13 mouse cellular contexts compared by ENCODE assay signal in the genomic region with DNA sequence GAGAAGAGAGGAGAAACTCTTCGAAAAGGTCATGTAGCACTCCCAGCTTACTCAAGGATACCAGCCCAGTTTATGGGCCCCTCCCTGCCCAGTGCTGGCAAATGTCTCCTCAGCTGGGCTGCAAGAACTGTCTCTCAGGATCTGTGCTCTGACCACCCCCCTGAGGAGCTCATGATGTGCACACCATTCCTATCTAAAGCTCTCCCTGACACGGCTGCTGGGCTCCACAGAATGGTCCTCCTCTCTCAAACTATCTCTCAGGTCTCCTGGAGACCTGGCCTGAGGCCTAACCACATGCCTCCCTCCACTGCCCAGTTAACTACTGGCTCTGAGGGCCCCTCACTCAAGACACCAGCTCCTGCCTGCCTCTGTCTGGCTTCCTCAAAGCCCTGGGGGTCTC. TPM values are rescaled to one million over a fixed set of nuclear protein-coding genes. Genes with fewer than 3 reads are reported as not detected.
DNase-seq lines count a peak whose midpoint lies in the region; ATAC-seq and TF ChIP-seq lines count a peak whose summit lies in the region.
"Had no signal": no experiment of that assay in that cellular context is flagged by ENCODE, and none has a peak within 500 bp of the region (broad histone marks: within the 10 kb centered on the region; RNA-seq: fewer than 3 reads in every experiment).

No protein-coding gene starts in this region.

- H3K4me3 ChIP-seq in heart, embryonic 13.5 days: no peak overlapping the region
- H3K4me3 ChIP-seq in layer of hippocampus, adult 2 months: no peak overlapping the region
- H3K4me3 ChIP-seq in limb, embryonic 10.5 days: no peak overlapping the region
- no peak overlapping the region for H3K4me3 ChIP-seq in stomach, embryonic 15.5 days (replicated peaks)
- no peak overlapping the region for H3K4me3 ChIP-seq in forebrain, embryonic 16.5 days (replicated peaks; ENCODE audit: low read length)
- H3K4me3 ChIP-seq: hindbrain, embryonic 15.5 days; liver, embryonic 13.5 days; neural tube, embryonic 12.5 days had no signal

- H3K4me1 ChIP-seq in heart, embryonic 13.5 days: peaks cover 63% of the 10 kb centered on the region
- peaks cover 66% of the 10 kb centered on the region for H3K4me1 ChIP-seq in limb, embryonic 10.5 days
- peaks cover 48% of the 10 kb centered on the region for H3K4me1 ChIP-seq in stomach, embryonic 15.5 days
- peaks cover 23% of the 10 kb centered on the region for H3K4me1 ChIP-seq in forebrain, embryonic 16.5 days (replicated peaks; ENCODE audit: control insufficient read depth, insufficient read depth, low read length)

- no peaks in the 10 kb centered on the region for H3K27me3 ChIP-seq in heart, embryonic 13.5 days (replicated peaks)
- no peaks in the 10 kb centered on the region for H3K27me3 ChIP-seq in limb, embryonic 10.5 days (ENCODE audit: low read depth, poor library complexity, severe bottlenecking)
- H3K27me3 ChIP-seq in stomach, embryonic 15.5 days (replicated peaks): no peaks in the 10 kb centered on the region
- no peaks in the 10 kb centered on the region for H3K27me3 ChIP-seq in forebrain, embryonic 16.5 days (replicated peaks; ENCODE audit: control insufficient read depth, insufficient read depth, low read length)
- H3K27me3 ChIP-seq: hindbrain, embryonic 15.5 days; neural tube, embryonic 12.5 days had no signal

- H3K9ac ChIP-seq in heart, embryonic 13.5 days: peak overlapping the region; percentile 26; the same call in 1 of the 2 replicates
- H3K9ac ChIP-seq in stomach, embryonic 15.5 days: no peak overlapping the region
- no peak overlapping the region for H3K9ac ChIP-seq in forebrain, embryonic 16.5 days (replicated peaks; ENCODE audit: low read depth, low read length)
- H3K9ac ChIP-seq: hindbrain, embryonic 15.5 days; liver, embryonic 13.5 days; neural tube, embryonic 12.5 days had no signal

- intact Hi-C loops in heart, postnatal 14 days (cut with DNase I): no loop called here

- ATAC-seq in heart, embryonic 13.5 days (ENCODE audit: extremely low read depth, insufficient number of reproducible peaks, low FRiP score, low TSS enrichment): no peak
- ATAC-seq in stomach, embryonic 15.5 days (ENCODE audit: insufficient read depth, low FRiP score, low read depth): no peak
- no peak for ATAC-seq in forebrain, embryonic 16.5 days
- ATAC-seq: CD4-positive, CD25-positive, alpha-beta regulatory T cell, adult 4 months had no signal

- 0 out of 2 replicates have a peak overlapping the region, but pooled peaks have one; percentile 9 for H3K27ac ChIP-seq in heart, embryonic 13.5 days (replicated peaks)
- H3K27ac ChIP-seq in layer of hippocampus, adult 2 months: peak overlapping the region; percentile 20; the same call in 1 of the 2 replicates
- H3K27ac ChIP-seq in limb, embryonic 10.5 days: peak overlapping the region; percentile 4; the same call in 1 of the 2 replicates
- peak overlapping the region; percentile 41; the same call in 1 of the 2 replicates for H3K27ac ChIP-seq in stomach, embryonic 15.5 days
- H3K27ac ChIP-seq in forebrain, embryonic 16.5 days (ENCODE audit: low read length): no peak overlapping the region
- H3K27ac ChIP-seq: hindbrain, embryonic 15.5 days; liver, embryonic 13.5 days; neural tube, embryonic 12.5 days had no signal

- no peak for TF ChIP-seq CTCF in layer of hippocampus, adult 2 months (conservative IDR thresholded peaks at IDR 0.05)

- no peak for DNase-seq in heart, postnatal 14 days
- no peak for DNase-seq in layer of hippocampus, adult 2 months (ENCODE audit: low spot score in 2 of 2)
- DNase-seq in layer of hippocampus, adult 9-11 months: no peak
- DNase-seq in limb, embryonic 10.5 days (ENCODE audit: low spot score): no peak
- DNase-seq: embryo, embryonic 11 days; liver, embryonic 13.5 days; thymus, postnatal 25 days had no signal

- 49% methylated on average over 2 of the region's 2 CpGs for WGBS in heart, embryonic 13.5 days
- 78% methylated on average over 2 of the region's 2 CpGs for WGBS in limb, embryonic 10.5 days
- WGBS in stomach, embryonic 15.5 days: 55% methylated on average over 2 of the region's 2 CpGs
- WGBS in forebrain, embryonic 16.5 days: 85% methylated on average over 2 of the region's 2 CpGs

- H3K36me3 ChIP-seq in heart, embryonic 13.5 days: no peaks in the 10 kb centered on the region
- no peaks in the 10 kb centered on the region for H3K36me3 ChIP-seq in limb, embryonic 10.5 days
- H3K36me3 ChIP-seq in stomach, embryonic 15.5 days: no peaks in the 10 kb centered on the region
- no peaks in the 10 kb centered on the region for H3K36me3 ChIP-seq in forebrain, embryonic 16.5 days (ENCODE audit: control insufficient read depth, insufficient read depth)
- H3K36me3 ChIP-seq: hindbrain, embryonic 15.5 days; liver, embryonic 13.5 days; neural tube, embryonic 12.5 days had no signal

- no peaks in the 10 kb centered on the region for H3K9me3 ChIP-seq in heart, embryonic 13.5 days
- H3K9me3 ChIP-seq in limb, embryonic 10.5 days (replicated peaks): no peaks in the 10 kb centered on the region
- no peaks in the 10 kb centered on the region for H3K9me3 ChIP-seq in stomach, embryonic 15.5 days
- no peaks in the 10 kb centered on the region for H3K9me3 ChIP-seq in forebrain, embryonic 16.5 days (ENCODE audit: control insufficient read depth, low read length)
- H3K9me3 ChIP-seq: hindbrain, embryonic 15.5 days; liver, embryonic 13.5 days; neural tube, embryonic 12.5 days had no signal

- H3K4me2 ChIP-seq in heart, embryonic 13.5 days: no peak overlapping the region
- H3K4me2 ChIP-seq in stomach, embryonic 15.5 days: no peak overlapping the region
- no peak overlapping the region for H3K4me2 ChIP-seq in forebrain, embryonic 16.5 days (ENCODE audit: low read length)
- H3K4me2 ChIP-seq: hindbrain, embryonic 15.5 days; liver, embryonic 13.5 days; neural tube, embryonic 12.5 days had no signal

RNA-seq across cellular contexts. Expression of a gene that starts 53.8 kb away (rescaled TPM):
- 2.1 and 2.3 TPM in 2 replicates for polyA plus RNA-seq in heart, embryonic 13.5 days (2015; fragmentation: Nextera tagmentation; extraction: Ambion mirVana)
- total RNA-seq in heart, postnatal 14 days (2021): 1 to 10 TPM; 1.4 to 3.8 TPM
- 10 to 100 TPM; 11.8 to 14.0 TPM for total RNA-seq in layer of hippocampus, adult 2 months (2021)
- 3.5 and 6.5 TPM in 2 replicates for polyA plus RNA-seq in limb, embryonic 10.5 days (2016; fragmentation: Nextera tagmentation; extraction: Ambion mirVana)
- polyA plus RNA-seq in stomach, embryonic 15.5 days (2015; fragmentation: Nextera tagmentation; extraction: Ambion mirVana): 5.1 and 5.3 TPM in 2 replicates
- polyA plus RNA-seq in forebrain, embryonic 16.5 days (2015; fragmentation: Nextera tagmentation; extraction: Ambion mirVana): 6.0 and 10.7 TPM in 2 replicates

RNA-seq across cellular contexts. Expression of a gene that starts 54.0 kb away (rescaled TPM):
- polyA plus RNA-seq in heart, embryonic 13.5 days (2015; fragmentation: Nextera tagmentation; extraction: Ambion mirVana): 114 and 126 TPM in 2 replicates
- total RNA-seq in heart, postnatal 14 days (2021): 10 to 100 TPM; 66.6 to 67.8 TPM
- 10 to 100 TPM; 60.6 to 63.0 TPM for total RNA-seq in layer of hippocampus, adult 2 months (2021)
- polyA plus RNA-seq in limb, embryonic 10.5 days (2016; fragmentation: Nextera tagmentation; extraction: Ambion mirVana): 133 and 142 TPM in 2 replicates
- polyA plus RNA-seq in stomach, embryonic 15.5 days (2015; fragmentation: Nextera tagmentation; extraction: Ambion mirVana): 175 and 179 TPM in 2 replicates
- polyA plus RNA-seq in forebrain, embryonic 16.5 days (2015; fragmentation: Nextera tagmentation; extraction: Ambion mirVana): 125 and 133 TPM in 2 replicates
